Mouse (Mus musculus): ENCODE measurements at regions not wholly inside any gene's neighbourhood (a gene's known extent, or its start where the extent isn't known, plus 50 kb on each side); places are given as distances from the start of the nearest gene placed in this dataset.

GRCm38 (mm10) chr5:133113183-133113582, 570.0 kb upstream of the Auts2 start:
- Histone ChIP-seq H3K27ac (no peak overlapping the region), H3K27me3 (ENCODE audit: insufficient read depth, poor library complexity, severe bottlenecking) (no peaks in the 10 kb centered on the region), H3K4me1 (replicated peaks) (no peaks in the 10 kb centered on the region), H3K9me3 (no peaks in the 10 kb centered on the region), H3K36me3 (no peaks in the 10 kb centered on the region), H3K4me3 (no peak overlapping the region)
- no peak for DNase-seq (ENCODE audit: low spot score)
- 93% methylated on average over 2 of the region's 2 CpGs for WGBS

- H3K36me3 ChIP-seq = no peaks in the 10 kb centered on the region
- H3K4me1 ChIP-seq (replicated peaks) = peaks cover 6% of the 10 kb centered on the region
- no peaks in the 10 kb centered on the region for H3K27me3 ChIP-seq (ENCODE audit: insufficient read depth, poor library complexity, severe bottlenecking)
- H3K9me3 ChIP-seq = no peaks in the 10 kb centered on the region
- peak overlapping the region; percentile 4; the same call in 1 of the 2 replicates for H3K27ac ChIP-seq
- WGBS = 38% methylated on average over 8 of the region's 8 CpGs
- peak; percentile 49 for DNase-seq (ENCODE audit: low spot score)
- no peak overlapping the region for H3K4me3 ChIP-seq
Measured at GRCm38 (mm10) chr5:133106691-133107354, 563.7 kb upstream of the Auts2 start.

- H3K36me3 ChIP-seq = no peaks in the 10 kb centered on the region
- H3K27me3 ChIP-seq (ENCODE audit: insufficient read depth, poor library complexity, severe bottlenecking) = no peaks in the 10 kb centered on the region; the same call in 1 of the 2 replicates
- WGBS = 33% methylated on average over 1 of the region's 1 CpGs
- DNase-seq (ENCODE audit: low spot score) = no peak
- H3K27ac ChIP-seq = no peak overlapping the region
- H3K4me1 ChIP-seq (replicated peaks) = peaks cover 9% of the 10 kb centered on the region
- H3K4me3 ChIP-seq = no peak overlapping the region
- 0 out of 2 replicates have a peak, but pooled peaks cover under 1% of the 10 kb centered on the region for H3K9me3 ChIP-seq
Measured at GRCm38 (mm10) chr5:133096340-133096739, 553.2 kb upstream of the Auts2 start.

GRCm38 (mm10) chr5:133084859-133085258, 541.7 kb upstream of the Auts2 start:
- WGBS = 87% methylated on average over 1 of the region's 1 CpGs
- no peak for DNase-seq (ENCODE audit: low spot score)

GRCm38 (mm10) chr5:133080751-133081150, 537.6 kb upstream of the Auts2 start:
- no peaks in the 10 kb centered on the region for H3K36me3 ChIP-seq
- H3K27ac ChIP-seq = no peak overlapping the region
- H3K4me1 ChIP-seq (replicated peaks) = peaks cover 17% of the 10 kb centered on the region
- WGBS = 87% methylated on average over 2 of the region's 2 CpGs
- H3K4me3 ChIP-seq = no peak overlapping the region
- DNase-seq (ENCODE audit: low spot score) = no peak
- H3K9me3 ChIP-seq = no peaks in the 10 kb centered on the region
- no peaks in the 10 kb centered on the region for H3K27me3 ChIP-seq (ENCODE audit: insufficient read depth, poor library complexity, severe bottlenecking)

More at GRCm38 (mm10) chr5:133084859-133085258, 541.7 kb upstream of the Auts2 start:
- H3K9me3 ChIP-seq = no peaks in the 10 kb centered on the region
- no peak overlapping the region for H3K27ac ChIP-seq
- H3K36me3 ChIP-seq = no peaks in the 10 kb centered on the region
- no peak overlapping the region for H3K4me3 ChIP-seq
- no peaks in the 10 kb centered on the region for H3K4me1 ChIP-seq (replicated peaks)
- H3K27me3 ChIP-seq (ENCODE audit: insufficient read depth, poor library complexity, severe bottlenecking) = no peaks in the 10 kb centered on the region

GRCm38 (mm10) chr5:133078916-133079315, 535.8 kb upstream of the Auts2 start:
- Histone ChIP-seq H3K4me3 (no peak overlapping the region), H3K27me3 (ENCODE audit: insufficient read depth, poor library complexity, severe bottlenecking) (no peaks in the 10 kb centered on the region), H3K4me1 (replicated peaks) (peaks cover 17% of the 10 kb centered on the region), H3K27ac (no peak overlapping the region), H3K9me3 (no peaks in the 10 kb centered on the region), H3K36me3 (no peaks in the 10 kb centered on the region)
- no peak for DNase-seq (ENCODE audit: low spot score)
- 74% methylated on average over 3 of the region's 3 CpGs for WGBS

- Histone ChIP-seq H3K27ac (no peak overlapping the region), H3K4me1 (replicated peaks) (peaks cover 17% of the 10 kb centered on the region), H3K4me3 (no peak overlapping the region), H3K27me3 (ENCODE audit: insufficient read depth, poor library complexity, severe bottlenecking) (no peaks in the 10 kb centered on the region), H3K36me3 (no peaks in the 10 kb centered on the region), H3K9me3 (no peaks in the 10 kb centered on the region)
- 73% methylated on average over 4 of the region's 4 CpGs for WGBS
- DNase-seq (ENCODE audit: low spot score) = no peak
Measured at GRCm38 (mm10) chr5:133078390-133078789, 535.2 kb upstream of the Auts2 start.

GRCm38 (mm10) chr5:133073317-133073716, 530.2 kb upstream of the Auts2 start:
- Histone ChIP-seq H3K36me3 (no peaks in the 10 kb centered on the region), H3K27me3 (ENCODE audit: insufficient read depth, poor library complexity, severe bottlenecking) (no peaks in the 10 kb centered on the region), H3K4me3 (no peak overlapping the region), H3K4me1 (replicated peaks) (peaks cover 5% of the 10 kb centered on the region), H3K9me3 (no peaks in the 10 kb centered on the region), H3K27ac (no peak overlapping the region)
- WGBS = 54% methylated on average over 2 of the region's 2 CpGs
- no peak for DNase-seq (ENCODE audit: low spot score)

GRCm38 (mm10) chr5:133070141-133070540, 527.0 kb upstream of the Auts2 start:
- Histone ChIP-seq H3K36me3 (no peaks in the 10 kb centered on the region), H3K4me3 (no peak overlapping the region), H3K9me3 (no peaks in the 10 kb centered on the region), H3K27me3 (ENCODE audit: insufficient read depth, poor library complexity, severe bottlenecking) (no peaks in the 10 kb centered on the region), H3K4me1 (replicated peaks) (no peaks in the 10 kb centered on the region), H3K27ac (no peak overlapping the region)
- no peak for DNase-seq (ENCODE audit: low spot score)

- DNase-seq (ENCODE audit: low spot score) = no peak
- 81% methylated on average over 3 of the region's 3 CpGs for WGBS
- no peaks in the 10 kb centered on the region for H3K36me3 ChIP-seq
- no peaks in the 10 kb centered on the region for H3K27me3 ChIP-seq (ENCODE audit: insufficient read depth, poor library complexity, severe bottlenecking)
- no peak overlapping the region for H3K27ac ChIP-seq
- H3K4me1 ChIP-seq (replicated peaks) = no peaks in the 10 kb centered on the region
- H3K9me3 ChIP-seq = no peaks in the 10 kb centered on the region
- no peak overlapping the region for H3K4me3 ChIP-seq
Measured at GRCm38 (mm10) chr5:133062481-133062880, 519.3 kb upstream of the Auts2 start.

- H3K9me3 ChIP-seq = no peaks in the 10 kb centered on the region
- no peak for DNase-seq (ENCODE audit: low spot score)
- 95% methylated on average over 4 of the region's 4 CpGs for WGBS
- no peak overlapping the region for H3K27ac ChIP-seq
- H3K4me1 ChIP-seq (replicated peaks) = no peaks in the 10 kb centered on the region
- no peaks in the 10 kb centered on the region for H3K36me3 ChIP-seq
- no peak overlapping the region for H3K4me3 ChIP-seq
- H3K27me3 ChIP-seq (ENCODE audit: insufficient read depth, poor library complexity, severe bottlenecking) = no peaks in the 10 kb centered on the region
Measured at GRCm38 (mm10) chr5:133047456-133047855, 504.3 kb upstream of the Auts2 start.

- DNase-seq (ENCODE audit: low spot score) = no peak
- Histone ChIP-seq H3K4me1 (replicated peaks) (no peaks in the 10 kb centered on the region), H3K4me3 (no peak overlapping the region), H3K36me3 (no peaks in the 10 kb centered on the region), H3K27me3 (ENCODE audit: insufficient read depth, poor library complexity, severe bottlenecking) (no peaks in the 10 kb centered on the region), H3K9me3 (no peaks in the 10 kb centered on the region), H3K27ac (no peak overlapping the region)
- 85% methylated on average over 9 of the region's 9 CpGs for WGBS
Measured at GRCm38 (mm10) chr5:133045637-133046036, 502.5 kb upstream of the Auts2 start.

- no peaks in the 10 kb centered on the region for H3K4me1 ChIP-seq (replicated peaks)
- WGBS = 89% methylated on average over 4 of the region's 4 CpGs
- H3K4me3 ChIP-seq = no peak overlapping the region
- no peaks in the 10 kb centered on the region for H3K27me3 ChIP-seq (ENCODE audit: insufficient read depth, poor library complexity, severe bottlenecking)
- no peak for DNase-seq (ENCODE audit: low spot score)
- no peaks in the 10 kb centered on the region for H3K36me3 ChIP-seq
- no peak overlapping the region for H3K27ac ChIP-seq
- H3K9me3 ChIP-seq = peaks cover 7% of the 10 kb centered on the region; the same call in 1 of the 2 replicates
Measured at GRCm38 (mm10) chr5:133027590-133027989, 484.4 kb upstream of the Auts2 start.

GRCm38 (mm10) chr5:133025121-133025520, 482.0 kb upstream of the Auts2 start:
- 88% methylated on average over 4 of the region's 4 CpGs for WGBS
- H3K27ac ChIP-seq = no peak overlapping the region
- H3K4me1 ChIP-seq (replicated peaks) = no peaks in the 10 kb centered on the region
- H3K27me3 ChIP-seq (ENCODE audit: insufficient read depth, poor library complexity, severe bottlenecking) = no peaks in the 10 kb centered on the region
- H3K36me3 ChIP-seq = no peaks in the 10 kb centered on the region
- H3K4me3 ChIP-seq = no peak overlapping the region
- peaks cover 7% of the 10 kb centered on the region; the same call in 1 of the 2 replicates for H3K9me3 ChIP-seq
- no peak for DNase-seq (ENCODE audit: low spot score)

All from hindbrain, embryonic 10.5 days (tissue).